Mouse (Mus musculus) spleen, postnatal 0 days (tissue): Measurements from ENCODE around the gene Olfr224. TPM values are rescaled to one million over a fixed set of nuclear protein-coding genes. Genes with fewer than 3 reads are reported as not detected.

ENCODE experiments used
- polyA plus RNA-seq: library from polyadenylated mRNA; unstranded; fragments of >200 nt; fragmentation: Nextera tagmentation; extraction: Ambion mirVana; gene quantifications from 2 replicates; pipeline ENCODE4 v1.2.1, GENCODE M21; 2015

Olfr224 gene
- polyA plus RNA-seq, result not detected in 2 replicates

GRCm38 (mm10) chr11:58570405-58570804 lies at the start of gene Olfr224:
Gene Olfr224 (minus strand): TSS chr11:58570553.

DNA sequence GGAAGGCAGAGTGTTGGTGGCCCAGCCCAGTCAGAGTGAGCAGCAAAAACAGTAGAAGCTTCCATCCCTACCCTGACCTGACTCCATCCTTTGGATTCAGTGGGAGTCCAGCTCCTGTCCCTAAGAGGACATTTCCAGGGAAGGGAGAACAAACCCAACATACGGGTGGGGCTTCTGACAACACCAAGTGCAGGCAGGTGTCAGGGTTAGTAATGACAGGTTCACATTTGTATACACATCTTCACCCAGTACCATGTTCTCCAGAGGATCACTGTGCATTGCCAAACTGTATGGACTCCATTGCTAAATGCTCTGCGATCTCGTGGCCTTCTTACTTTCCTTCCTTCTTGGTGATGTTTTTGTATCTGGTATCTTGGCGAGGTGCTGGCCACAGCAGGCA lies 45.6 kb upstream of the Olfr224 start, which contains the start of gene 2210407C18Rik:
Gene 2210407C18Rik, minus strand, starts transcription at position 101 of the 400 bp plus-strand sequence.

GRCm38 (mm10) chr11:58594814-58595213 lies 24.5 kb upstream of the Olfr224 start, which contains the start of gene Olfr324:
Gene Olfr324 (plus strand): TSS chr11:58595114.

GRCm38 (mm10) chr11:58577430-58577829 lies 7.1 kb upstream of the Olfr224 start, which contains the start of gene Olfr325:
Gene Olfr325 (plus strand): TSS chr11:58577730.

GRCm38 (mm10) chr11:58555536-58555935 lies 14.8 kb downstream of the Olfr224 start, which contains the start of gene Olfr328:
Gene Olfr328 (minus strand): TSS chr11:58555636.

DNA sequence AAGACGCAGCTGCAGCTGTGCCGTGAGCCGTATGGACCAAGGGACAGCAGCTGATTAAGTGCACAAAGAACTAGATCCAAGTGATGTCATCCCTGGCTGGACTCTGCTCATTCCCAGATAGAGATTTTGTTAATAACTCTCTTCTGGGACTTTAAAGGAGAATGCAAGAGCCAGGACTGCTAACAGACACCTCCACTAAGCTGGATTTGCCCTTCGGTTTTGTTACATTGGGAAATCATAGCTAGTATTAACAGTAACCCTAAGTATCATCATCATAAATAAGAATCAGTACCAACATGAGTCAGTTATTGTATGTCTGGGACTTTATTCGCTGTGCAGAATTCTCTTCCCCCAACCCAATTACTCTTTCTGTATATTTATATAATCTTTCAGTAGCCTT lies 24.0 kb downstream of the Olfr224 start, which contains the start of gene Olfr329-ps:
Gene Olfr329-ps, minus strand, starts transcription at position 101 of the 400 bp plus-strand sequence.

DNA sequence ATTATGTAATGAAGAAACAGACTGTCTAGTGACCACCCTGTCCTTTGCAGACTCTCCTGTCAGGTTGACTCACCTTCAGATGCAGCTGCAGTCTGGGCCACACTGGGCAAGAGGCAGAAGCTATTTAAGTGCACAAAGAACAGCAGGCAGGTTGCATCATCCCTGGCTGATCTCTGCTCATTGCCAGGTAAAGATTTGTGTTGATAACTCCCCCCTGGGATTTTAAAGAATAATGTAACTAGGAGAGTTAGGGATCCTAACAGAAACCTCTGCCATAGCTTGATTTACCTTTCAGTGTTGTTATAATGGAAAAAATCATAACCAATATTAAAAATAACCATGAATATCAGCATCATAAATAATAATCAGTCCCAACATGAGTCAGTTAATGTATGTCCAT lies 35.6 kb downstream of the Olfr224 start, which contains the start of gene Olfr330:
Gene Olfr330, minus strand, starts transcription at position 101 of the 400 bp plus-strand sequence.

Other genes with a start within 250 kb of the Olfr224 start
- 86.8 and 94.5 TPM in 2 replicates for gene Zfp672, start 240.2 kb downstream of the Olfr224 start, polyA plus RNA-seq
- 16.8 and 18.7 TPM in 2 replicates for gene Sh3bp5l, start 239.8 kb downstream of the Olfr224 start, polyA plus RNA-seq
- not detected in 2 replicates for gene Lypd8, start 191.5 kb downstream of the Olfr224 start, polyA plus RNA-seq
- not detected in 2 replicates for gene 1810065E05Rik, start 149.4 kb downstream of the Olfr224 start, polyA plus RNA-seq
- not detected in 2 replicates for gene Gm12253, start 138.0 kb downstream of the Olfr224 start, polyA plus RNA-seq
- gene Lypd9, start 117.6 kb downstream of the Olfr224 start, polyA plus RNA-seq, result not detected in 2 replicates
- gene Olfr30, start 108.3 kb downstream of the Olfr224 start, polyA plus RNA-seq, result not detected in 2 replicates
- not detected in 2 replicates for gene Olfr332, start 78.0 kb downstream of the Olfr224 start, polyA plus RNA-seq
- not detected in 2 replicates for gene Olfr331, start 68.0 kb downstream of the Olfr224 start, polyA plus RNA-seq
- not detected in 2 replicates for gene Olfr330, start 35.7 kb downstream of the Olfr224 start, polyA plus RNA-seq
- not detected in 2 replicates for gene Olfr329-ps, start 24.1 kb downstream of the Olfr224 start, polyA plus RNA-seq
- gene Olfr328, start 14.9 kb downstream of the Olfr224 start, polyA plus RNA-seq, result 0.07 TPM in 1 of 2 replicates, not detected in the other
- gene Olfr325, start 7.2 kb upstream of the Olfr224 start, polyA plus RNA-seq, result not detected in 2 replicates
- not detected in 2 replicates for gene Olfr324, start 24.6 kb upstream of the Olfr224 start, polyA plus RNA-seq
- gene 2210407C18Rik, start 45.5 kb upstream of the Olfr224 start, polyA plus RNA-seq, result 0.14 and 0.19 TPM in 2 replicates
- gene Olfr323, start 59.9 kb upstream of the Olfr224 start, polyA plus RNA-seq, result not detected in 2 replicates
- gene Trim58, start 69.9 kb upstream of the Olfr224 start, polyA plus RNA-seq, result 12.8 and 13.1 TPM in 2 replicates
- 0.04 TPM in 2 replicates for gene Olfr322, start 88.2 kb upstream of the Olfr224 start, polyA plus RNA-seq
- gene Olfr320, start 110.5 kb upstream of the Olfr224 start, polyA plus RNA-seq, result not detected in 2 replicates
- not detected in 2 replicates for gene Olfr319, start 128.6 kb upstream of the Olfr224 start, polyA plus RNA-seq
- gene Olfr318, start 153.5 kb upstream of the Olfr224 start, polyA plus RNA-seq, result not detected in 2 replicates
- gene Olfr317, start 168.7 kb upstream of the Olfr224 start, polyA plus RNA-seq, result not detected in 2 replicates
- gene Olfr316, start 182.2 kb upstream of the Olfr224 start, polyA plus RNA-seq, result not detected in 2 replicates
- not detected in 2 replicates for gene Olfr315, start 202.6 kb upstream of the Olfr224 start, polyA plus RNA-seq
- gene Olfr314, start 212.4 kb upstream of the Olfr224 start, polyA plus RNA-seq, result not detected in 2 replicates
- gene Fam183b, start 231.4 kb upstream of the Olfr224 start, polyA plus RNA-seq, result not detected in 2 replicates
- gene Olfr313, start 244.4 kb upstream of the Olfr224 start, polyA plus RNA-seq, result not detected in 2 replicates